Mouse (Mus musculus): ENCODE measurements at regions not wholly inside any gene's neighbourhood (a gene's known extent, or its start where the extent isn't known, plus 50 kb on each side); places are given as distances from the start of the nearest gene placed in this dataset.
A peak's percentile ranks its signal among the peaks of the same experiment; 100 is the strongest.

DNA sequence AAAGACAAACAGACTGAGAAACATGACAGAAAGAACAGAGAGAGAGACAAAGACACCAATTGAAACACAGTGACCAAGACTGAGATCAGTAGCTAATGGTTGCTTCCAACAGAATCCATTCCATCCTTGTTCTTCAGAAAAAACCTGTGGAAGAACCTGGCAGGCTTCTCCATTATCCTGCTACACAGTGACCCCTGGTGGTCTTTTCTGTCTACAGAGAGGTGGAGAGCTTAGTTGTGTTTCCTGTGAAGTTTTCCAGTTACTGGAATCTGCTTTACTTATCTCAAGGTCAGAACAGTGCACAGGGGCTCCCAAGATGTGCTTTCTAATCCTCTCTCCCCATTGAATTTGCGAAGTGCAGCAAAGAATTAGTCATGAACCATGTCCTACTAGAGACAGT, 339.1 kb upstream of the Msl3l2 start:
- DNase-seq = peak; percentile 3

DNA sequence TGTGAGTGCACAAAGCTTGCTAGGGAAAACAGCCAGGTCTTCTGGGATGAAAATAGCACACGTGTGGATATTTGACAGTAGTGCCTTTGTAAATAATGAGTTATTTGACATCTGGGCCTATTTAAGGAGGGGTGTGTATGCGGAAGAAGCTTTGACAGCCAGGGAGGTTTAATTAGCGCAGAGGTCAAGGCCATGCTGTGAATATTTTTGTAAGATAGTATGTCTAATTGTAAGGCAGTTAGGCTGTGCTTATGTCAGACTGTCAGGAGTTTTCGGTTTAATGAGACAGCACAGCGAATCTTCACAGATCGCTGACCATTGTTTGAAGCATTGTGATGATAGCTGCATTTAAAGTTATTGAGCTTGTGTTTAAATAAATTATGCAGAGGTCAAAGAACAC, 337.1 kb upstream of the Msl3l2 start:
- DNase-seq = no peak

- no peak for DNase-seq
Observed at GRCm38 (mm10) chr10:55782674-55783469, 323.8 kb upstream of the Msl3l2 start.

GRCm38 (mm10) chr10:55813966-55814365, 292.8 kb upstream of the Msl3l2 start:
- DNase-seq = no peak

DNA sequence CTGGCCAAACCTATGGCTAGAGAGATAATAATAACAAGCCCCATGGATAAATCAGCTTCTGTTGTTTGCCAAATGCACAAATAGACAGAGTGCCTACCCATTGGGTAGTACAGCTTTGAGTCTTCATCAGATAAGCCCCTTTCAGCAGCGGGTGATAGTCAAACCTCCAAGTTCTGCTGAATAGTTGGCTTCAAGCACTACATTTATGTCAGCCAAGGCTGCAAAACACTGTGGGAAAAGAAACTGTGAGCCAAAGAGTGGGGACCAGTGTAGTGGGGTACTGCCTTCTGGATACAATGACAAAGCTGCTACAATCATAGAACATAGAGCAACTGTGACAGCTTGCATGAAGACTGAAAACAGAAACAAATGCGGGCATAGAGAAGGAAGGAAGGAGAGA, 255.4 kb upstream of the Msl3l2 start:
- DNase-seq = no peak

- no peak for DNase-seq
Observed at GRCm38 (mm10) chr10:55892606-55893005, 214.1 kb upstream of the Msl3l2 start.

- DNase-seq = no peak
Observed at GRCm38 (mm10) chr10:55929100-55929499, 177.6 kb upstream of the Msl3l2 start.

GRCm38 (mm10) chr10:55933993-55934392, 172.7 kb upstream of the Msl3l2 start:
- no peak for DNase-seq

- DNase-seq = no peak
Observed at GRCm38 (mm10) chr10:55935447-55935846, 171.3 kb upstream of the Msl3l2 start.

GRCm38 (mm10) chr10:55962627-55963203, 144.0 kb upstream of the Msl3l2 start:
- DNase-seq = no peak

Data from adrenal gland, adult 8-10 months (tissue).